Mouse (Mus musculus): ENCODE measurements at regions not wholly inside any gene's neighbourhood (a gene's known extent, or its start where the extent isn't known, plus 50 kb on each side); places are given as distances from the start of the nearest gene placed in this dataset.

- no peak for DNase-seq (ENCODE audit: low spot score)
Measured at GRCm38 (mm10) chr2:71690277-71691161, 54.9 kb upstream of the Itga6 start.

GRCm38 (mm10) chr2:71694758-71695310 is 50.6 kb upstream of the Itga6 start:
- DNase-seq (ENCODE audit: low spot score) = no peak

Measured in testis, postnatal 14 days (tissue).